Mouse (Mus musculus) urinary bladder, postnatal 14 days (tissue): ENCODE data around the gene Arhgap23.

Experiments
- DNase-seq: peaks from one replicate; pipeline ENCODE4 v3.0.0; 2021; ENCODE audit warnings: low spot score

Gene Arhgap23

DNA sequence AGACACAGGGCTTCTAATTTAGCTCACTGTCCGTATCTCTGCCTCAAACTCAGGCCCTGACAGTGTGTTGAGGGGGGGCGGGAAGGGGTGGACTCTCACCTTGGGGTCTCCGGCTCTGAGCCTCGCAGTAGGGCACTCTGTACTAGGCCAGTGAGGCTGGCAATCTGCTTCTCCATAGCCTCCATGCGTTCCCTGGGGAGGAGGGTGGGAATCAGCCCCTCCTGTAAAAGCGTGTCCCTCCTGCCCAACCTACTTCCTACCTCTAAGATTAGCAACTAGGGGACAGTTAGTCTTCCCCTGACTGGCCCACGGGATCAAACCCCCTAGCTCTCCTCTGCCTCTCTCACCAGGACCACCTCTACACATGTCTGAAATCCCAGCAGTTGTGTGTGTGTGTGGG, 118.3 kb downstream of the Arhgap23 start:
- DNase-seq: no peak

- no peak for DNase-seq
Measured at GRCm38 (mm10) chr11:97534442-97535307, 119.3 kb downstream of the Arhgap23 start.

DNA sequence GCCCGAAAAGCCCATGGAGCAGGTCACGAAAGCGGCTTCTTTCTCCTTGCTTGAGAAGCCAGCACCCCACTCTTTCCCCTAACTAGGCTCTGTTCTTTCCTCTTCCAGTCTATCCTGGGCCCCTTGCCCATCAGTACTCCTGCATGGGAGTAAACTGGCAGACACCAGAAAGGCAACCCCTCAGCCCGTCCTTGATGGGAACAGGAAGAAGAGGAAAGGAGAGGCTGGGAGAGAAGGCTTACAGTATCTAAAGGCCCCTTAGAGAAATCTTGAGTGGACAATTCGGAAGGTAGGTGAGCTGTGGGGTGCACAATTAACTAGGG, 119.9 kb downstream of the Arhgap23 start:
- no peak for DNase-seq

DNA sequence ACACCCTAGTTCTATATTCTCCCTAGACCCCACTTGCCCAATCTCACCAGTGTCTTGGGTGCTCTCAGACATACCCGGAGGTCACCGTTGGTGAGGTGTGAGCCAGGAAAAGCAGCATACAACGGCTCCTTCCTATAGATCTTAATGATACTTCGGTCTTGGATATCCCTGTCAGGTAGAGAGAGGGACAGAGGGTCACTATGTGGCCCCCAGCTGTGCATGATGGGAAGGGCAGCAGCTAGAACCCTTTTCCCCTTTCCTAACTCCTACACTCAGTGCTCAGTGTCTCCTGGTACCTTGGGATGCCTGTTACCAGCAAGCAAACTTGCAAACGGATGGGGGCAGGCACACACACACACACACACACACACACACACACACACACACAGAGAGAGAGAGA, 120.3 kb downstream of the Arhgap23 start:
- no peak for DNase-seq

DNA sequence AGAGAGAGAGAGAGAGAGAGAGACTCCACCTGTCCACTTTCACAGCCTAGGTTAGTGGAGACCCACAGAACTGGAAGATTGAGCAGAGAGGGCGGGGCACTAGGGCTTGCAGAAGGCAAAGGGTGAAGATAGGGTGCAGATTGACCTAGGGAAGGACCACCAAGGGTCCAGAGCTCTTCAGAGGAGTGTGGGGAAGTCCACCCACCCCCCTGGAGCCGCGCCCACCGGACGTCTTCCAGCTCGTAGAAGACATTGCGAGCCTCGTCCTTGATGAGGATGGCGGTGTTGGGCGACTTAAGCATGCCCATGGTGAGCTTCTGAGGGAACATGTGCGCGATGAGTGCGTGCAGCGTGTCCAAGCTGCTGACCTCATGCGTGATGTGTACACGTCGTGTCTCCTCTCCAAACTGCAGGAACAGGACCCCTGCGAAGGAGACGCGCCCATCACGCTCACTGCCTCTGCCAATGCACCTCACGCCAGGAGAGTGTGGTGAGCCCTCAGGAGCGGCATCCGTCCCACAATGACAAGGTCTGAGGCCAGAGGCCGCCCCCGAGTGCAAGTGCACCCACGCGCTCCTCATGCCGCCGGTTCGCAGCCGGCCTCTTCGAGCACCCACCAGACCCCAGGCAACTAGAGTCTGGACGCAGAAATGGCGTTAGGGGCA, 120.9 kb downstream of the Arhgap23 start:
- DNase-seq: no peak

DNA sequence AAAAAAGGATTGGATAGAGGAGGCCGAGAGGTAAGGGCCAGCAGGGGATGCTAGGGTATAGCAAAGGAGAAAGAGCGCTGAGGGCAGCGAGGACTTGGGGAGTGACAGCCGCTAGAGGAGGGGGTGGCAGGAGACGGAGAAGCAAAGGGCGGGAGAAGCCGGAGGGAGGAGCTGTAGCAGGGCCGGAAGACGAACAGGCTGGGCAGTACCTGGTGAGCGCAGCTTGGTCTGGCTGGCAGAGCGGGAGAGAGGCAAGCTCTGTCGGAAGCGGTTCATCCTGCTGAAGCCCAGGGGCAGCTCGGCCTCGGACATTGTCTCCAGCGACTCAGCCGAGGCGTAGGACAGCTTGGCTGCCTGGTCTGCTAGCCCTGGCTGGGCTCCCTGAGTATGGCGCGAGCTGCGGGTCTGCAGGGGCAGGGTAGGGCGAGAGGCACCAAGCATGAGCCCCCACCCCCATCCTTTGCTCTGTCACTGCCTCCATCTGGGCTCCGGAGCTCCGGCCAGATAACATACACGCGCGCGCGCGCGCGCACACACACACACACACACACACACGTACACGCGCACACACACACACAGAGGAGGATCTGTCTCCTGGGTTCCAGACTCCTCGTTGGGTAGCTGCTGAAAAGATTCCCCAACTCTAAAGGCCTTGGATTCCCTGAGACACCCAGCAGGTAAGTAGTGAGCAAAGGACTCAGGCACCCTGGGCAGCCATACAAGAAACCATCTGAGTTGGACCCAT, 121.7 kb downstream of the Arhgap23 start:
- DNase-seq: no peak

GRCm38 (mm10) chr11:97537580-97538089, 122.3 kb downstream of the Arhgap23 start:
- no peak for DNase-seq

DNA sequence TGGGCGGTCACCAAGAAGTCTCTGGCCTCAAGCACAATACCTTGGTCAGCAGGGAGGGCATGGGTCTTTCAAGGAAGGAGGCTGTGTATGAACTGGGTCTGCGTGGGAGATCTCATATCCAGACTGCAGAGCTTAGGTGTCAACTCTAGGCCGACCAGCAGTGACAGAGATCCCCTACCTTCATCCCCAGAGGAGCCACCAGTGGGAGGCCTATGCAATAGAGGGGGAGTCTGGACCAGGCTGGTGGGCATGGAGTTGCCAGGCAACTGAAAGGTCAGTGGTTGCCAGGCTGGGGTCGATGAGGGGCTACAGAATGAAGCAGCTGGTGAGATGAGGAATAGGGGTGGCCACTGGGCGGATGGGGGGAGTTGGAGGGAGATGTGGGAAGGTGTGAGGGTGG, 124.3 kb downstream of the Arhgap23 start:
- DNase-seq: no peak

DNA sequence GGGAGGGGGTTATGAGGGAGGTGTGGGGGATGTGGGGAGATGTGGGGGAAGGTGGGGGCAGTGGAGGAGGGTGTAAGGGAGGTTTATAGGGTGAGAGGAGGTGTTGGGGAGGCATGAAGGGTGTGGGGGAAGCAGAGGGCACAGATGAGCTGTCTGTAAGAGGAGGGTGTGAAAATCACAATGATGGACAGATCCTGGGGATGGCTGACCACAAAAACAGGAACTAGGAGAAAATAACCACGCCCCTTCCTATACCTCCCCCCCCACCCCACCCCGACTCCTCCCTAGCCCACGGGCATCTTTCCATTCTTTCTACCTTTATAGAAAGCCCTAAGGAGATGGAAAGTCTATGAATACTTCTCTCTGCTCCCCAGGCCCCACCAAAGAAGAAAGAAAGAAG, 124.8 kb downstream of the Arhgap23 start:
- no peak for DNase-seq

DNA sequence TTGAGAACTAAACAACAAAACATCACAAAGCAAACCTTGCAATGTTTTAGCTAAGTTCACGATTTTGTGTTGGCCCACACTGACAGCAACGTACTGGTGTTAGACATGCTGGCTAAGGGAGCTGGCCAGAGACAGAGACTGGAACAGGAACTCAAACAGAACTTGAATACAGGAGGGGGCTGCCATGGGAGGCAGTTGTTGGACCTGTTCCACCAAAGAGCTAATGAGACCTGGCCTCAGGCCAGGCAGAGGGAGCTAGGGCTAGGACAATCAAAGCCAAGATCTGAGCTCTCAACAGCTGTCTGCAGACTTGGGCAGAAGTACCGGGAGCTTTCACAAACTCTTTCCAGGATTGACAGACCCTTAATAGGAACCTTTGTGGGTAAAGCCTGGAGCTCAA, 125.3 kb downstream of the Arhgap23 start:
- DNase-seq: no peak

- DNase-seq: no peak
Measured at GRCm38 (mm10) chr11:97542171-97543150, 127.1 kb downstream of the Arhgap23 start.

DNA sequence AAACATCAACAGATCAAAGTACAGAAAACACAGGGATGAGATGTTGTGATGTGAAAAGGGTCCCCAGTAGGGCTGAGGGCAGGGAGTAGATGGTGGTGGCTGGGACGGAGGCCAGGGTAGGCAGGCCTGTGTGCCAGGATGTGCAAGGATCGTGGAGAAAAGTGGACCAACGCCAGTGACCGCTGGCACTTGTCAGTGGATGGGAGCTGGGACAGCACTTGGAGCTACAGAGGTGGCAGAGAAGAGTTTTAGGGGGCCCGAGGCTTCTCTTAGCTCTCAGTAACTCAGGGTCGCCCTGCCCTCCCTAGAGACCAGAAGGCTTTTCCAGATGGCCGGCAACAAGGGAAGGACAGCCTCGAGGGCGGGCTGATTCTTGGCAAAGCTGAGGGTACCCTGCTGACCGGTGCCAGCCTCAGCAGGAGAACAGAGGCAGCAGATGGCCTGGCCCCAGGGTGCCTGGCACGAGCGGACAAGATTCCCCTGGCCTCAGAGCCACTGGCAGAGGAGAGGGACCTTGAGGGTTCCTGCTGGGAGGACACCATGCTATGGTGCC, 127.9 kb downstream of the Arhgap23 start:
- no peak for DNase-seq

GRCm38 (mm10) chr11:97543883-97544282, 128.6 kb downstream of the Arhgap23 start:
- no peak for DNase-seq

GRCm38 (mm10) chr11:97545808-97546560, 130.7 kb downstream of the Arhgap23 start:
- no peak for DNase-seq

DNA sequence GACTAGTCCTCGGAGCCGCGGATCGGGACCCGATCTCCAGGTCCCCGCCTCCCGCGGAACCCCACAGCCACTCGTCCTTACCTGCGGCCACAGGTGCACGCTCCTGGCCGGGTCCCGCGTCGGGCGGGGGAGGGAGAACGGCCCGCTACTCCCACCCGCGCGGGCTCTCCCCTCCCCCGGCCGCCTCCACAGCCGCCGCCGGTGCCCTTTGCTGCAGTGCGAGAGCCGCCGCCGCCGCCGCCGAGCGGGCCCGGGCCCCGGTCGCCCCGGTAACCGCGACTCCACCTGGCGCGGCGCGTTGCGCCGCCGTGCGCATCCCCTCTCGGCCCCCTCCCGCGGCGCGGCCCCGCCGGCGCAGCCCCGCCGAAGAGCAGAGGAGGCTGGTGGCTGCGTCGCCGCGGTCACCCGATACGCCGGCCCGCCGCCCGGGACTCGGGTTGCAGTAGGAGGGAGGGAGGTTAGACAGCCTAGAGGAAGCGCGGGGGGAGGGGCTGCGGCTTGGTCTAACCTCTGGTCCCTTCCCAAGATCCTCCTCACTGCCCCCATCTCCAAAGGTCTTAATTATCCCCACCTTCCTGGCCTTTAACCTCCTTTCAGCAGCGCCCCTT, 131.6 kb downstream of the Arhgap23 start:
- no peak for DNase-seq

DNA sequence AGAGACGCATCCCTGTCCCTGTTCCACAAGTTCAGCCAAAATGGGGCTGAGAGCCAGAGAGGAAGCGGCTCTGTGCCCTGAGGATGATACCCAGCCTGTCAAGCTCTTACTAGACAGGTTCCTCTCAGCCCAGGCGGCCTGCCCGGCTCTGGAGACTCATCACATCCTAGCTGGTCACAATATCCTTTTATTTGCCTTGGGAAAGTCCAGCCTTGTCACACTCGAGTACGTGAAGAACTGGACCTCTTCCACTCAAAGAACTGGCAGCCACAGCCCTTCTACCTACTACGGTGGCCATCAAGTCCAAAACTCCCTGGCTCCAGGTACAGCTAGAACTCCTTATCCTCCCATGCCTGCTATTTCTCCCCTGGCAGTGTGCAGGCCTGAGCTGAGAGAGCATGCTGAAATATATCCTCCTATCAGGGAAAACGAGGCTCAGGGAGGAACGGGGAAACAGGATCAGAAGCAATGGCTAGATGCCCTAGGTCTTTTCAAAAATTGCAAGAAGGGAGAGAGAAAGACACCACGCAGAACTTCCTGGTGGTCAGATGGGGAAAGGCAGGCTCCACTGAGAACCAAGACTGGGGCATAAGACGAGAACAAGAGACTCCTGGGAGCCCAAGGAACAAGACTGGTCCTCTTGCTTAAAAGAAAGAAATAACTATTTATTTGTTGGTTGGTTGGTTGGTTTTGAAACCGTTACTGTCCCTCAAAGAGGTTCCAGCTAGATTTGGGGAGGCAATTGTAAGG, 132.8 kb downstream of the Arhgap23 start:
- DNase-seq: no peak

DNA sequence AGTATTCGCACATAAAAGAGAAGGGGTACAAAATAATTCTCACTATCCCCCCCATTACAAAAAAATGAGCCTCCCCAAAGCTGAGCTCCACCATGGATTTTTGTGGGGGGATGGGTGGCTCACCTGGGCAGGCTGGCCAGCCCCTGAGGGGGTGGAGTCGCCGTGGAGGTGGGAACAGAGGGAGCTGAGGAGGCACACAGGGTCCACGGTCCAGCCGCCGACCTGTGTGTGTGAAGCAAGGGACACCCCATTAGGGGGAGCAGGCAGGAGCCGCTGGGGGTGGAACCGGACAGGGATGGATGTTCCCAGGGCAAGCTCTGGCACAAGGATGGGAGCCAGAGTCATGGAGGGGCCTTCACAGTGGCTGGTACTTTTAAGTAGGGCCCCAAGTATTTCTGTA, 133.4 kb downstream of the Arhgap23 start:
- no peak for DNase-seq
